Mouse (Mus musculus): Measurements from ENCODE around the gene Nectin2.
"Not testable (repeated sequence)": the region's sequence is repeated elsewhere in the genome, so short reads cannot be mapped to it uniquely, and the experiment has no call there.

Gene Nectin2

DNA sequence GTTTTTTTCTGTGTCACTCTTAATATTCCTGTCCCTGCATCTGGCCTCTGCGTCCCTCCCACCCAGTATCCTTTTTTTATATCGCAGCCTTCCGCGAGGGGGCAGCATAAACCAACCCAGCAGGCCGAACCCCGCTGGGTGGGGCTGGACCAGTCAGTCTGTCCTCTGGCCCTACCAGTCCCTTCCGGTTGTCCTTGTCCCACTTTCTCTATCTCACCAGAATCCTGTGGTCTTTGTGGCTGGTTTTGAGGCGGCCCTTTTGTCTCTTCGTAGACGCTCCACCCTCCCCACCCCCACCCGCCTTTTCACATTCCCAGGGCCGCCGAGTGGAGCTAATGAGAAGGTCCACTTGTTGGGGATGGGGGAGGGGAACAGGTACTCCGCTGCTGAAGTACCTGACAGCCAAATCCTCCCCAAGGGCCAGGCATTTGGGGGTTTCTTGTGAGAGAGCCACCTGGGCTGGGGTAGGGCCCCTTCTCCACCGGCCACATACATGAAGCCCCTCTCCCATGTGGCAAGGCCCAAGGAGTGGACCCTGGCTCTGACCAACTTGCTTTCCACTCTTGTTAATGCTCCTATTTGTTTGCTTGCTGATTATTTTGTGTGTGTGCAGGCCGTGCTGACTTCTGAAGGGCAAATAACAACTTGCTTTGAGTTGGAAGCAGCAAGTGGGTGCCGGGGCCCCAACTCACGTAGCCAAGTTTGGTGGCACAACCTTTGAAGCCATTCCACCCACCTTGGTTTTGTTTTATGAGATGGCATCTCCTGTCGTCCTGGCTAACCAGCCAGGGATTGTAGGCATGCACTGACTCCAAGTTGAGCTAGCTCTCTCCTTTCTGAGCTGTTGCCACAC is at the start of gene Nectin2:
TSS of gene Nectin2 (minus strand) at position 267 of the 853 bp plus-strand sequence.
- DNase-seq (ENCODE audit: low spot score) = peak; percentile 94

DNA sequence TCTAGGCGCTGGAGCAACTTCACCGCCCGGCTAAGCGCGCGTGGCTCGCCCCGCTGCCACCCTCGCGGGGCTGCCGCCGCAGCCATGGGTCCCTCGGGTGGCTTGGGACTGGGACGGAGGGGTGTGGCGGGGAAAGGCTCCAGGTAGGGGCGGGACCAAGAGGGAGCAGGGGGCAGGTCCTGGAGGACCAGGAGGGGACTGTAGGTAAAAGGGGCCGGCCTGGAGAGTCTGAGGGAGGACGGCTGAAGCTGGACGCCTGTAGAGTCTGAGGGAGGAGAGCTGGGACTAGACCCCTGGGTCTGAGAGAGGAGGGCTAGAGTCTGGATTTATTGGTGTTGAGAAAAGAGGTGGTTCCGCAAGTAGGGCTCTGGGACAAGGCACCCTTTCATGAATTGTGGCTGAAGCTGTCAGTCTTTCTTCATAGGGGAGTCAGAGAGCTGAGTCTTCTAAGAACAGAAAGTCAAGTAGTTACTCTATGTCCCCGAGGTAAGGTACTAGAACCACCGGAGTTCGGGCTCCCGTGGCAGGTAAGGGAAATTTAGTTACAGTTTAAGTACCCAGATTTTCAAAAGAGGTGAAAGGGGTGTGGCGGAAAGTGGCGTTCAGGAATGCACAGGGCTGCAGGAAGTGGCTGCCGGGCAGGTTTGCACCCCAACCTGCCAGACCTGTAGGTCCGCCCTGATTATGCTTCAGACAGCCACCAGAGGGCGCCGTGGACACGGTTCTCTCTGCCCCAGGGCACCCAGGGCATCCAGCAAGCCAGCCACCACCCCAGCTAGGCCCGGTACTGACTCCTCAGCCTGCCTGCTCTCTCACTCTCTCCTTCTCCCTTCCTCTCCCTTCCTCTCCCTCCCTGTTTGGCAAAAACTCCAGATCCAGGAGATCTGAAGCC is 46.7 kb upstream of the Nectin2 start, which contains the start of gene Cblc:
TSS of gene Cblc (minus strand) at position 113 of the 892 bp plus-strand sequence.
- DNase-seq (ENCODE audit: low spot score) = peak; percentile 91

DNA sequence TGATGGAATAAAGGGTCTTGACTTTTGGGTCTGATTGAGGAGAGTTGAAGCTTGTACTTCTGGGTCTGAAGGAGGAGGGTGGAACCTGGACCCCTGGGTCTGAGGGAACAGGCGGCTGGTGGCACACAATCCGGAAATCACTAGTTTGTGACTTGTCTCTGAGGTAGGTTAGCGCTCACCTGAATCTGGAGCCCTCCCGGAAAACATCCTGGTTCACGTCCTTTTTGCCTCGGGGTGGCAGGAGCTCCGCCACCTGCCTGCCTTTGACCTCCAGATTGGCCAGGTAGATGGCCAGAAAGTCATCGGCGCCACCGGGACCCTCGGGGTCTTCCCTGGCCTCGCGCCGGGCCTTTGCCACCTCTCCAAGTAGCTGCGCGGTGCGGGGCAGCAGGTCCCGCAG is 46.0 kb upstream of the Nectin2 start:
- no peak for DNase-seq (ENCODE audit: low spot score)

- no peak for DNase-seq (ENCODE audit: low spot score)
Measured at GRCm38 (mm10) chr7:19795236-19795635, 45.0 kb upstream of the Nectin2 start.

DNA sequence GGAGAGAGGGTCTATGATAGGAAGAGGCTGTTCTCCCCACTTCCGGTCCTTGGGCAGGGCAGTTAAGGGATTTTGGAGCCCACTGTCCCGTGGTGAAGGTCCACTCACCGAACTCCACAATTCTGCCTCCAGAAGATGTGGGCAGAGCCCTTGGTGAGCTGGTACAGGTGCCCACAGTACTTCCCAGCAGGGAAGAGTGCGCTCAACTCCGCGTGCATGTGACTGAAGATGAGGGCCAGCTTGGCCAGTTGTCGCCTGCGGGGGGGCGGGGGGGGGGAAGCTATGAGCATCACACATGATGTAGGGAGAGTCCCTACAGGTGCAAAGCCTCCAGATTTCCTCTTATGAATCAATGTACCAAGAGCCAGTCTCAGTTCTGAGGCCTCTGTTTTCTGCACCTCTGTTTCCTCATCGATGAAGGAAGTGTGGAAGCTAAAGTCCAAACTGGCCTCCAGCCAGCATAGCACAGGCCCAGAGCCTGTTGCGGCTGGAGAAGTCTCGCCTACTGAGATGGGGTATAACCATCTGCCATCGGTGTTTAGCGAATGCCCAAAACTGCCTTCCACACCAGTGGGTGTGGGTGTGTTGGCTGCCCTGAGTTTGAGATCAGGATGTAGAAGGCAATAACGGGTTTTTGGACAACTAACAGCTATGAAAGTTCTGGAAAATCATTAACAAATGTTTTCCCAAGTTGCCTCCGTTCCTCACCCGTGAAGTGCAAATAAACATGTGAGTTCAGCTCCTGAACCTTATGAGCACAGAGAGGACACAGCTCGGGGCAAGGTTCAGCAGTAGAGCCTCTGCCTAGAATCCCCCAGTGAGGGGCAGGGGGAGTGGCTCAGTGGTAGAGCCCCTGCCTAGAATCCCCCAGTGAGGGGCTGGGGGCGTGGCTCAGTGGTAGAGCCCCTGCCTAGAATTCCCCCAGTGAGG is 42.7 kb upstream of the Nectin2 start:
- no peak for DNase-seq (ENCODE audit: low spot score)

DNA sequence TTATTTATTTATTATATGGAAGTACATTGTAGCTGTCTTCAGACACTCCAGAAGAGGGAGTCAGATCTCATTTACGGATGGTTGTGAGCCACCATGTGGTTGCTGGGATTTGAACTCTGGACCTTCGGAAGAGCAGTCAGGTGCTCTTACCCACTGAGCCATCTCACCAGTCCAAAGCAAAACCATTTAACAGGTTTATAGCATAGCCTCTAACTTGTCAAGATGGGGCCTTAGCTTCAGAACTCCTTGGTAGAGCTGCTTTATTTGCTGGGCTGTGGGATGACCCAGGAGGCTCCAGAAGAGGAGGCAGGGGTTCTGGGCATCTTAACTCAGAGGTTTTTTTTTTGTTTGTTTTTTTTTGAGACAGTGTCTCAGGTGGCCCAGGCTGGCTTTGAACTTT is 41.2 kb upstream of the Nectin2 start:
- DNase-seq (ENCODE audit: low spot score) = not testable (repeated sequence)

DNA sequence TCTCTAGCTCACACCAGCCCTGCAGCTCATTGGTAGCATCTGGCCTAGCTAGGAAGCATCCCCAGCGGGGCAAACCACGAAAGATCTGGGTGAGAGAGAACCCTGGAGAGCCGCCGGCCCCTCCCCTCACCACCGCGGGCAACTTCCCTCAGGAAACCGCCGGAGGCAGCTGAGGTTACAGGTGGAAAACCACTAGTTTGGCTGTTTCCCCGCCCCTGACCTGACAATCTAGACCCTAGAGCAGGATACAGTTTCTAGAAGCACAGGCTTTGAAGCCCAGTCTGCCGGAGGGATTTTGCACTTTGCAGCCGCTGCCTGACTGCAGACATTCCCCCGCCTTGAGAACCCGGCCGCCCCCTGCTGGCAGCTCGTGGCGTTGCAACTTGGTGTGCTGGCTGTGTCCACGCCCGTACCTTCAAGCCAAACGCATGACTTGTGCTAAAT is 39.6 kb upstream of the Nectin2 start:
- DNase-seq (ENCODE audit: low spot score) = peak; percentile 99

- DNase-seq (ENCODE audit: low spot score) = no peak
Measured at GRCm38 (mm10) chr7:19785874-19786458, 35.7 kb upstream of the Nectin2 start.

DNA sequence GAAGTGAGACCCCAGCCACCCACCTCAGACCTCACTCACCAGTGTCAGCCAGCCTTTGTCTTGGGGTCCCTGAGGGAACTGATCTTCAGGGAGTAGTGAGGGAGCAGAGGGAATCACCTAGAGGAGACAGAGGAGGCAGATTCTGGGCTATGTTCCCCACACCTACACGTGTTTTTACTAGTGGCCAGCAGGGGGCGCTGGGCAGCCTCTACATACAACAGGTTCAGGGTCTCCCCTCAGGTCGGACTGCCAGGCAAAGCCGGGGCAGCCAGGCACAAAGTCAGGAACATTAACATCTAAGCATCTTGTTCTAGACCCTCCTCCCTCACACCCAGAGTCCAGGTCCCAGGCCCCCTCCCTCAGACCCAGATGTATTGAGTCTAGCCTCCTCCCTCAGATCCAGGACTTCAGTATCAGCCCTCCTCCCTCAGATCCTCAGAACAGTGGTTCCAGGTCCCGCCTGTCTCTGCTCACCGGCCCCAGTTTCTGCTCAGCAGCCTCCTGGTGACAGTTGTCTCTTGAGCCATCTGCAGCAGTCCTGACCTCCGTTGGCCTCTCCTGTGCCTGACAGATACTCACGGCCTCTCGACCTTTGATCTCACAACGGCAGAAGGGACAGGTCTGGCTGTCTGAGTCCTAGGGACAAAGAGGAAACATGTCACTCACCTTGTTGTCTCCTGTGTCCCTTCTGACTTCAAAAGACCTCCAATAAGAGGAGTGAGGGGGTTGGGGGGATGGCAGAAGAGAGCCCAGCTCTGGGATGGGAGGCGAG is 34.7 kb upstream of the Nectin2 start:
- no peak for DNase-seq (ENCODE audit: low spot score)

GRCm38 (mm10) chr7:19783630-19784029 is 33.3 kb upstream of the Nectin2 start:
- no peak for DNase-seq (ENCODE audit: low spot score)

DNA sequence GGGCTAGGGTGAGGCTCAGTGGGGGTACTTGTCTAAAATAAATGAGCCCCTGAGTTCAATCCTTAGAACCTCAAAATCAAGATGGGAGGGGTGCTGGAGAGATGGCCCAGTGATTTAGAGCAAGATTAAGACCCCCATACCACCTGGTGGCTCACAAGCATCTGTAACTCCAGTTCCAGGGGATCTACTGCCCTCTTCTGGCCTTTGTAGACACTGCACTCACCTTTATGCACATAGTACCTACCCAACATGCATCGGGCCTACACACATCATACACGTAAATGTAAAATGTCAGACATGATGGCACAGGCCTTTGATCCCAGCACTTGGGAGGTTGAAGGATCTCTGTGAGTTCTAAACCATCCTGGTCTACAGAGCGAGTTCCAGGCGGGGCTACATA is 32.4 kb upstream of the Nectin2 start:
- DNase-seq (ENCODE audit: low spot score) = peak; percentile 65

GRCm38 (mm10) chr7:19781741-19782140 is 31.5 kb upstream of the Nectin2 start:
- DNase-seq (ENCODE audit: low spot score) = no peak

GRCm38 (mm10) chr7:19779903-19780302 is 29.6 kb upstream of the Nectin2 start:
- DNase-seq (ENCODE audit: low spot score) = no peak

DNA sequence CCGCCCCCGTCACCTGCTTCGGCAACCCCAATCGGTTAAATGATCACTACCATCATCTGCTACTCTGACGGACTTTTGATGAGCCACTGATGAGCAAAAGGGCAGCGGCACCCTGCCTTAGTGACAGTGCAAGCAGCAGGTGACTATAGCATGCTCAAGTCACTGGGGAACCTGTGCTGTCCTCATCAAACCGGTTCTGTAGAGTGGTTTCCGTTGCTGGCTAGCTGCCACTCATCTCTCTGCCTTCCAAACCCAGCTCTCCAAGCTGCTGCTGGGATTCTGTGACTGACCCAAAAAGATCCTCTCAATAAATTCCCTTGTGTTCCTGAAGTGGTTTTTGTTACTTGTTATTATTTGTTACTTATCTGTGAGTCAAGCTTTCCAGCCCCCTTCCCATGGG is 28.4 kb upstream of the Nectin2 start:
- no peak for DNase-seq (ENCODE audit: low spot score)

DNA sequence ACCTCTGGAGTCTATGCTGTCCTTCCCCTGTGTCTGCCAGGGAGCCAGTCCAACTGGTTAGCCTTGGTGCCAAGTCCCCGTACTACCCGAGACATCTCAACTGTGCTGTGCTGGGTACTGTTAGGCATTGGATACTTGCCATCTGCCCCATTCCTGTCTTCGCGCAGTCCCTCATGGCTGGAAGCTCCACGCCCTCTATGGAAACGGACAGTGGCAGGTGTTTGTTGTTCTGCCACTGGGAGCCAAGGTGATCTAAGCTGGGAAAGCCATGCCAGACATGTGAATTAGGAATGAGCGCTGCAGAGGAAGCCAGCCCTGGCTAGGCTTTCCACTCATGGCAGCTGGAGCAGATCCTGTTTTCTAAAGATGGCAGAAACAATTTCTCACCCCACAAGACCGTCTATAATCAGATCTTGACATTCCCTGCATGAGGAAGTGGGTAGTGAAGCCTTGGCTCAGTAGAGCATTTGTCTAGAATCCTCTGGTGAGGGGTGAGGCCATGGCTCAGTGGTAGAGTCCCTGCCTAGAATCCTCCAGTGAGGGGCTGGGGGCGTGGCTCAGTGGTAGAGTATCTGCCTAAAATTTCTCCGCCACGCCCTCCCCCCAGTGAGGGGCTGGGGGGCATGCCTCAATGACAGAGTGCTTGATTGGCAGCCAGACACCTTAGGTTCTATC is 26.9 kb upstream of the Nectin2 start:
- no peak for DNase-seq (ENCODE audit: low spot score)

GRCm38 (mm10) chr7:19771682-19772081 is 21.4 kb upstream of the Nectin2 start:
- DNase-seq (ENCODE audit: low spot score) = no peak

- no peak for DNase-seq (ENCODE audit: low spot score)
Measured at GRCm38 (mm10) chr7:19770984-19771391, 20.7 kb upstream of the Nectin2 start, which contains the start of gene Bcam. Gene Bcam, minus strand, starts transcription at chr7:19771016.

- peak; percentile 96 for DNase-seq (ENCODE audit: low spot score)
Measured at GRCm38 (mm10) chr7:19770375-19770754, 20.1 kb upstream of the Nectin2 start.

DNA sequence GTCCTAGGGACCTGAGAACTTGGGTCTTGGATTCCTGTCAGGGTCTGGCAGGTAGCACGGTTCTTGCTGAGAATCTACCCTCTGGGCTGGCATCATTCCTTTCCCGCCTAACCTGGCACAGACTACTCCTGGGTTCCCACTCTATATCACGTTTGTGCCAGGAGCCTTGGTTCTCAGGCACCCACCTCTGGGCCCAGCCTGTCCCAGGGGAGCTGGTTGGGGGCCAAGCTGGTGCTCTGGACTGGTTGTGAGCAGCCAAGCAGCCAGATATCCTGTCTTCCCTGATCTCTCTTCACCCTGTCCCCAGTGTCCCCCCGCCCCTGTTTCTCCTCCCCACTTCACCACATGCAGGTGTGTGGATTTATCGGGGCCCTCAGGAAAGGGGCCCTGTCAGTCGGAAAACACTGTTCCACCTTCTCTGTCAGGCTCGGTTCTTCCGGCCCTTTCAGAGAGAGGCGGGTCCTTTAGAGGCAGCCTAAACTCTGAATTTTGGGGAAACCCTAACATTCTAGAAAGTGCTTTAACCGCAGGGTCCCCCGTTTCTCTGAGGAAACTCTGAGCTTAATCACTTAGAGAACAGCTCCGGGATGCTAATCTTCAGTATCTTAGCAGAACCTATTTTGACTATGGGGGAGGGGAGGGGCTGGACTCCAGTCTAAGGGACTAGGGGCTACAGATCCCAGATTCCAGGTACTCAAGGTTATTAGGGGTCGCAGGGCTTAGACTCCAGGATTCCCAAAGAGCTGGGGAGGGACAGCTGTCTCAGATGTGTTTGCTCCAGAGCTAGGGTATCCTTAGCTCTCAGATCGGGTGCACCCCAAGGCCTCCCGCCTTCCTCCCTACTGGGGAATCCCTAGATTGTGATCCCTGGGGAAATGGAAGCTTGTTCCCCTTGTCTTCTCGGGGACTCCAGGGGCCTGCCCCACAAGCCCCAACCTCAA is 19.4 kb upstream of the Nectin2 start:
- DNase-seq (ENCODE audit: low spot score) = no peak
